Mouse (Mus musculus) layer of hippocampus, adult 11-12 months (tissue): ENCODE results near the gene Chst5.
A peak's percentile ranks its signal among the peaks of the same experiment; 100 is the strongest.
"Not testable (repeated sequence)": the region's sequence is repeated elsewhere in the genome, so short reads cannot be mapped to it uniquely, and the experiment has no call there.

Source experiments
- DNase-seq: peaks from one replicate; pipeline ENCODE4 v3.0.0; 2022; ENCODE audit warnings: low spot score

Chst5 gene

GRCm38 (mm10) chr8:111871278-111871677 is 39.0 kb downstream of the Chst5 start:
- DNase-seq, result no peak

GRCm38 (mm10) chr8:111870379-111870778 is 39.9 kb downstream of the Chst5 start:
- DNase-seq, result no peak

- DNase-seq, result no peak
Observed at GRCm38 (mm10) chr8:111868664-111869063, 41.6 kb downstream of the Chst5 start.

- DNase-seq, result no peak
Observed at GRCm38 (mm10) chr8:111865857-111866256, 44.4 kb downstream of the Chst5 start.

- DNase-seq, result no peak
Observed at GRCm38 (mm10) chr8:111865130-111865852, 45.0 kb downstream of the Chst5 start.

GRCm38 (mm10) chr8:111864648-111865047 is 45.6 kb downstream of the Chst5 start:
- no peak for DNase-seq

GRCm38 (mm10) chr8:111863280-111863679 is 47.0 kb downstream of the Chst5 start:
- no peak for DNase-seq

GRCm38 (mm10) chr8:111855977-111856376 is 54.3 kb downstream of the Chst5 start:
- no peak for DNase-seq

GRCm38 (mm10) chr8:111853861-111854501 is 56.3 kb downstream of the Chst5 start, which contains the start of gene Cfdp1:
TSS of gene Cfdp1 (minus strand) at chr8:111854291.
- peak; percentile 96 for DNase-seq

- not testable (repeated sequence) for DNase-seq
Observed at GRCm38 (mm10) chr8:111853219-111853618, 57.0 kb downstream of the Chst5 start.

GRCm38 (mm10) chr8:111846746-111847145 is 63.5 kb downstream of the Chst5 start:
- no peak for DNase-seq
